Mouse (Mus musculus) embryonic stem cell, embryonic (primary cell): ENCODE data around the gene Rflnb.

Experiments used
- CTCF ChIA-PET, 4 experiments: fragments of 300-600 bp in 2 of 4; fragments of 350-600 bp in 2 of 4; sonication (Branson Sonifier 250); formaldehyde crosslinking; loops; one replicate each; lab custom pipeline; 2022; ENCODE audit warnings: inconsistent platforms in 2 of 4; lab: Charles Lee
- POLR2A ChIA-PET, 4 experiments: fragments of 300-600 bp in 2 of 4; fragments of 350-600 bp in 2 of 4; sonication (Branson Sonifier 250); formaldehyde crosslinking; loops; one replicate each; lab custom pipeline; 2022; ENCODE audit warnings: antibody characterized with exemption in 4 of 4, inconsistent platforms in 1 of 4; lab: Charles Lee

Rflnb gene

GRCm38 (mm10) chr11:75973988-75974387 lies 53.6 kb downstream of the Rflnb start:
- ChIA-PET CTCF (interaction anchor here in 2 of 4 experiments (0.7 to 1.3 kb wide), 3 partner anchors 17 to 192 kb away, joined by 3 to 5 read pairs (median 3); no protein-coding TSS in a partner anchor), POLR2A (no interaction called here)

GRCm38 (mm10) chr11:75972916-75973567 lies 54.5 kb downstream of the Rflnb start:
- ChIA-PET CTCF (no interaction called here), POLR2A (interaction anchor here in 1 of 4 experiments (0.5 kb wide), 1 partner anchor 164 kb away, joined by 3 read pairs; no protein-coding TSS in a partner anchor)

- CTCF ChIA-PET: interaction anchor here in 2 of 4 experiments (0.6 kb wide), 2 partner anchors 22 to 271 kb away, joined by 3 to 5 read pairs; no protein-coding TSS in a partner anchor
- POLR2A ChIA-PET: no interaction called here
Measured at GRCm38 (mm10) chr11:75972188-75972587, 55.4 kb downstream of the Rflnb start.

GRCm38 (mm10) chr11:75970629-75971028 lies 57.0 kb downstream of the Rflnb start:
- CTCF ChIA-PET: interaction anchor here (0.6 to 2.1 kb wide), 11 partner anchors 9 to 496 kb away, joined by 3 to 10 read pairs (median 4); no protein-coding TSS in a partner anchor

More at GRCm38 (mm10) chr11:75970629-75971028, 57.0 kb downstream of the Rflnb start:
- POLR2A ChIA-PET: no interaction called here
